Mouse (Mus musculus): Measurements from ENCODE around the gene Akt1s1.
A peak's percentile ranks its signal among the peaks of the same experiment; 100 is the strongest.

The Akt1s1 gene

GRCm38 (mm10) chr7:44848561-44849415 is at the start of gene Akt1s1, which contains the start of gene Tbc1d17:
Gene Akt1s1 (plus strand): TSS chr7:44848991.
Gene Tbc1d17 (minus strand): TSS chr7:44849079.
- DNase-seq (ENCODE audit: low read depth in 1 of 2, low spot score in 2 of 2), result peak; percentile 99

GRCm38 (mm10) chr7:44808927-44809326 is 39.9 kb upstream of the Akt1s1 start:
- DNase-seq (ENCODE audit: low read depth in 1 of 2, low spot score in 2 of 2), result no peak

- DNase-seq (ENCODE audit: low read depth in 1 of 2, low spot score in 2 of 2), result no peak
Observed at GRCm38 (mm10) chr7:44809466-44809865, 39.3 kb upstream of the Akt1s1 start.

GRCm38 (mm10) chr7:44810365-44810764 is 38.4 kb upstream of the Akt1s1 start:
- DNase-seq (ENCODE audit: low read depth in 1 of 2, low spot score in 2 of 2), result no peak

- DNase-seq (ENCODE audit: low read depth in 1 of 2, low spot score in 2 of 2), result no peak
Observed at GRCm38 (mm10) chr7:44810819-44811557, 37.8 kb upstream of the Akt1s1 start.

- no peak for DNase-seq (ENCODE audit: low read depth in 1 of 2, low spot score in 2 of 2)
Observed at GRCm38 (mm10) chr7:44812651-44813325, 36.0 kb upstream of the Akt1s1 start.

- no peak for DNase-seq (ENCODE audit: low read depth in 1 of 2, low spot score in 2 of 2)
Observed at GRCm38 (mm10) chr7:44813985-44814384, 34.8 kb upstream of the Akt1s1 start.

- DNase-seq (ENCODE audit: low read depth in 1 of 2, low spot score in 2 of 2), result no peak
Observed at GRCm38 (mm10) chr7:44814423-44814822, 34.4 kb upstream of the Akt1s1 start.

- DNase-seq (ENCODE audit: low read depth in 1 of 2, low spot score in 2 of 2), result no peak
Observed at GRCm38 (mm10) chr7:44814952-44815553, 33.7 kb upstream of the Akt1s1 start.

- peak; percentile 95 to 97 for DNase-seq (ENCODE audit: low read depth in 1 of 2, low spot score in 2 of 2)
Observed at GRCm38 (mm10) chr7:44815721-44816469, 32.9 kb upstream of the Akt1s1 start, which contains the start of the genes Nup62 and Il4i1. Gene Nup62 (plus strand): TSS chr7:44816088. Gene Il4i1 (plus strand): TSS chr7:44816387.

GRCm38 (mm10) chr7:44816470-44817021 is 32.2 kb upstream of the Akt1s1 start, which contains the start of gene Atf5:
Gene Atf5 (minus strand): TSS chr7:44816658.
- DNase-seq (ENCODE audit: low read depth in 1 of 2, low spot score in 2 of 2), result peak in 1 of 2 experiments; percentile 21

GRCm38 (mm10) chr7:44817441-44817840 is 31.4 kb upstream of the Akt1s1 start:
- DNase-seq (ENCODE audit: low read depth in 1 of 2, low spot score in 2 of 2), result no peak

GRCm38 (mm10) chr7:44818164-44818563 is 30.6 kb upstream of the Akt1s1 start:
- no peak for DNase-seq (ENCODE audit: low read depth in 1 of 2, low spot score in 2 of 2)

- no peak for DNase-seq (ENCODE audit: low read depth in 1 of 2, low spot score in 2 of 2)
Observed at GRCm38 (mm10) chr7:44818751-44819235, 30.0 kb upstream of the Akt1s1 start.

GRCm38 (mm10) chr7:44819391-44819790 is 29.4 kb upstream of the Akt1s1 start:
- no peak for DNase-seq (ENCODE audit: low read depth in 1 of 2, low spot score in 2 of 2)

- DNase-seq (ENCODE audit: low read depth in 1 of 2, low spot score in 2 of 2), result no peak
Observed at GRCm38 (mm10) chr7:44819863-44820262, 28.9 kb upstream of the Akt1s1 start.

- DNase-seq (ENCODE audit: low read depth in 1 of 2, low spot score in 2 of 2), result no peak
Observed at GRCm38 (mm10) chr7:44820525-44820924, 28.3 kb upstream of the Akt1s1 start.

GRCm38 (mm10) chr7:44821666-44822448 is 26.9 kb upstream of the Akt1s1 start:
- DNase-seq (ENCODE audit: low read depth in 1 of 2, low spot score in 2 of 2), result no peak

GRCm38 (mm10) chr7:44823409-44823808 is 25.4 kb upstream of the Akt1s1 start:
- DNase-seq (ENCODE audit: low read depth in 1 of 2, low spot score in 2 of 2), result no peak

Measured in monocyte, adult 2 months (primary cell).